Mouse (Mus musculus) heart, adult 2 months (tissue): Measurements from ENCODE around the gene Gm44965.

Source experiments
- CTCF ChIP-seq: fragments of 200-600 bp; IDR thresholded peaks from 2 replicates; pipeline ENCODE4 v1.8.1; 2022; ENCODE audit warnings: antibody characterized with exemption, mild to moderate bottlenecking, moderate library complexity
- EP300 ChIP-seq: fragments of 200-500 bp; IDR thresholded peaks from 2 replicates; pipeline ENCODE4 v1.6.1; 2011; ENCODE audit warnings: low read depth, low read length, control low read depth; ENCODE audit not compliant: insufficient read depth

DNA sequence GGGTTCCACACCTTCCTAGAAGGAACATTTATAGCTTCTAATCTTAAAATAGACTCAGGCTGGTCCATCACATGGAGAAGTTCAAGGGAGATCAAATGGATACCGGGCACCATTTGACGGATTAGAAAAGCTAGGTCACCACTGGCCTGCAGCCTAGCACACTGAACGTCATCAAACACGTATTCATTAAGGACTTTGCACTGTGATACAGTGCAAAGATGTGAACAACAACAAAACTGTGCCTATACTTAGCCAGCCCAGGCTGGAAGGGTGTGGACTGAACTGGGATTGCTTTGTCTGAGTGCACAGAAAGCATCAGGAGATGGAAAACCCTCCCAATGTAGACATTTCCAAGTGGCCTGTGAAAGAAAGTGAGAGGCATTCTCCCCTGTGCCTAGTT is 39.9 kb upstream of the Gm44965 start:
- TF ChIP-seq CTCF (no peak), EP300 (no peak)
